Comparison of ENCODE assay signal across 25 mouse cellular contexts in genomic region chr14:73262210-73262609, GRCm38 (mm10).
"Had no signal": no experiment of that assay in that cellular context is flagged by ENCODE, and none has a peak within 500 bp of the region (broad histone marks: within the 10 kb centered on the region; RNA-seq: fewer than 3 reads in every experiment).

No protein-coding gene starts in this region.

- H3K27me3 ChIP-seq: heart, embryonic 12.5 days; hindbrain, embryonic 12.5 days; intestine, embryonic 15.5 days; kidney, embryonic 15.5 days; limb, embryonic 13.5 days; limb, embryonic 15.5 days had no signal

- H3K4me3 ChIP-seq: gastrocnemius, adult 2 months; heart, embryonic 10.5 days; heart, embryonic 12.5 days; hindbrain, embryonic 10.5 days; hindbrain, embryonic 12.5 days; intestine, embryonic 15.5 days; kidney, embryonic 15.5 days; limb, embryonic 13.5 days; limb, embryonic 15.5 days had no signal

- H3K9me3 ChIP-seq: heart, embryonic 10.5 days; intestine, embryonic 15.5 days; limb, embryonic 15.5 days had no signal

- ATAC-seq: hindbrain, embryonic 16.5 days; inflammation-experienced regulatory T-cells, adult 6 months; intestine, embryonic 15.5 days; intestine, postnatal 0 days had no signal

- H3K4me2 ChIP-seq: heart, embryonic 12.5 days; hindbrain, embryonic 12.5 days; hindbrain, embryonic 14.5 days; intestine, embryonic 15.5 days; kidney, embryonic 15.5 days; limb, embryonic 13.5 days; limb, embryonic 15.5 days had no signal

- DNase-seq: gastrocnemius, adult 2 months; gastrocnemius, postnatal 10 days; gastrocnemius, postnatal 25 days; heart, adult 18-20 months; heart, postnatal 10 days; heart, postnatal 4 days; kidney, adult 18-20 months; kidney, adult 8-10 months; kidney, postnatal 14 days; kidney, postnatal 36 days; layer of hippocampus, adult 9-11 months; layer of hippocampus, postnatal 36 days had no signal

- H3K9ac ChIP-seq: heart, embryonic 12.5 days; hindbrain, embryonic 12.5 days; hindbrain, embryonic 14.5 days; intestine, embryonic 15.5 days; kidney, embryonic 15.5 days; limb, embryonic 13.5 days; limb, embryonic 15.5 days had no signal

- H3K27ac ChIP-seq: gastrocnemius, adult 2 months; heart, embryonic 10.5 days; hindbrain, embryonic 10.5 days; hindbrain, embryonic 12.5 days; hindbrain, embryonic 14.5 days; intestine, embryonic 15.5 days; kidney, embryonic 15.5 days; kidney, postnatal 0 days; limb, embryonic 13.5 days; limb, embryonic 15.5 days had no signal

- H3K36me3 ChIP-seq: intestine, embryonic 15.5 days had no signal

- H3K4me1 ChIP-seq: heart, embryonic 10.5 days; heart, embryonic 12.5 days; hindbrain, embryonic 10.5 days; hindbrain, embryonic 12.5 days; intestine, embryonic 15.5 days; kidney, embryonic 15.5 days had no signal
